Mouse (Mus musculus) cerebellum, adult 2 months (tissue): ENCODE data around the gene Frat2.

Source experiments
- CTCF ChIP-seq: fragments of 200-500 bp; IDR thresholded peaks from 2 replicates; pipeline ENCODE4 v1.5.1; 2011; ENCODE audit warnings: low read depth, mild to moderate bottlenecking, control low read depth, low read length, moderate library complexity, borderline replicate concordance; ENCODE audit not compliant: insufficient read depth
- POLR2A ChIP-seq: fragments of 200-500 bp; IDR thresholded peaks from 2 replicates; pipeline ENCODE4 v1.6.1; 2011; ENCODE audit warnings: low read length, control low read depth, borderline replicate concordance; ENCODE audit not compliant: insufficient read depth

- TF ChIP-seq CTCF (no peak), POLR2A (peak; percentile 46; the same call in 1 of the 2 replicates)
These were observed 47.8 kb upstream of the Frat2 start, which contains the start of gene Rrp12 for GRCm38 (mm10) chr19:41895460-41896318.
